Mouse (Mus musculus) naive thymus-derived CD4-positive, alpha-beta T cell, adult 2 months (primary cell): ENCODE measurements around the gene Grm6.

Experiments
- DNase-seq: peaks from one replicate; pipeline ENCODE4 v3.0.0-alpha.2; 2011; ENCODE audit warnings: low read depth

The Grm6 gene

DNA sequence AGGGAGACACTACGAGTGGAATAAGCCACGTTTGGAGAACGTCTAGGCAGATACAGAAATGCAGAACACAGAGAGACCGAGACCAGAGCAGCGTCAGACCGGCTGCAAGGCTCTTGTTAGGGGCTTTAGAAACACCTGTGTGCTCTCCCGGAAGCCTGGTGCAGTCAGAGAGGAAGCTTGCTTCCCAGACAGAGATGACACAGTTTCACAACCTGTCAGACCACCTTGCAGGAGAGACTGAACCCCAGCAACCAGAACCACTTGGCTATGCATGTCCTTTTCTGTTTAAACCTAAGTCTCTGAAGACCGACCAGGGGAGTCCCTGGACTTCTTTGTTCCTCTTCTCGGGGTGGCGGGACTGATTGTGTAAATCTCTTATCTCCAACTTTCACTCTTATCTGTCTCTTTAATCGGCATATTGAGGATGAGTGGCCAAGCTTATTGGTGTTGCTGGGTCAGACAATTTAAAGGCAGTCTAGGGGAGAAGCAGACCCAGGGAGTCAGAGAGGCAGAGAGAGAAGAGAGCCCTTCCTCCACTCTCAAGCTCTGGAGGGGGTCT, at the start of gene Grm6:
Grm6 (plus strand) TSS at position 509 of the 559 bp plus-strand sequence.
- peak; percentile 59 for DNase-seq

DNA sequence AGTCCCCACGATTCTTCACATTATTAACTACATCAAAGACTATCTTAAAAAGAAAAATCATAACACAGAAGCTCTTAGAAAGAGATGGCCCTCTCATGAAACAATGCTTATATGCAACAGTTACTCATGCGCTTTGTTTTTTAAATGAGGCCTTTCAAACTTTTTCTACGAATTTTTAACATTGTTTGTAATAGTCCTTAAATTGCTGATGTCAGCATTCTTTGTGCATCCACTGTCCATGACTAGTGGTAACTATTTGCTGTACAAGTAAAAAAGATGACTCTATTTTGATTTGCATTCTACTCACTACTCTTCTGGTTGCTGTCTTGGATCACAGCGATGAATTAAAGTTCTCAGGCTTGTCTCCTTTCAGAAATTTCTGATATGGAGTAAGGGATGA, 36.3 kb upstream of the Grm6 start:
- no peak for DNase-seq

DNA sequence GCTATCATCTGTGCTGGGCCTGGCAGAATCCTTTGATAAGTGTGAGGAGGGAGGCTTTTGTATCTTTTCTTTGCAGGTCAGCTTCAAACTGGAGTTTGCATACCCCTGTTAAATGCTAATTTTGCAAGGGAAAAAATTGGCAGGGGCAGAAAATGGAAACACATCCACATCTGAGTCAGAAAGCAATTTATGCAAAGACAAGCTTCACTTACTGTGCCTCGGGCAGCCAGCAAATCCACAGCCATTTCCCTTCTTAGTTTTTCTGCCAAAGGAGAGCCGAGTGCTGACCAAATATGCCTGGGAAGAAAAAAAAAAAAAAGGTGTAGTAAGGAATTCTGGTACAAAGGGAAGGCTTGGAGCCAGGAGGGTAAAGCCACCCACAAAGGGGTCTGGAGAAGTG, 24.3 kb upstream of the Grm6 start:
- DNase-seq = no peak

DNA sequence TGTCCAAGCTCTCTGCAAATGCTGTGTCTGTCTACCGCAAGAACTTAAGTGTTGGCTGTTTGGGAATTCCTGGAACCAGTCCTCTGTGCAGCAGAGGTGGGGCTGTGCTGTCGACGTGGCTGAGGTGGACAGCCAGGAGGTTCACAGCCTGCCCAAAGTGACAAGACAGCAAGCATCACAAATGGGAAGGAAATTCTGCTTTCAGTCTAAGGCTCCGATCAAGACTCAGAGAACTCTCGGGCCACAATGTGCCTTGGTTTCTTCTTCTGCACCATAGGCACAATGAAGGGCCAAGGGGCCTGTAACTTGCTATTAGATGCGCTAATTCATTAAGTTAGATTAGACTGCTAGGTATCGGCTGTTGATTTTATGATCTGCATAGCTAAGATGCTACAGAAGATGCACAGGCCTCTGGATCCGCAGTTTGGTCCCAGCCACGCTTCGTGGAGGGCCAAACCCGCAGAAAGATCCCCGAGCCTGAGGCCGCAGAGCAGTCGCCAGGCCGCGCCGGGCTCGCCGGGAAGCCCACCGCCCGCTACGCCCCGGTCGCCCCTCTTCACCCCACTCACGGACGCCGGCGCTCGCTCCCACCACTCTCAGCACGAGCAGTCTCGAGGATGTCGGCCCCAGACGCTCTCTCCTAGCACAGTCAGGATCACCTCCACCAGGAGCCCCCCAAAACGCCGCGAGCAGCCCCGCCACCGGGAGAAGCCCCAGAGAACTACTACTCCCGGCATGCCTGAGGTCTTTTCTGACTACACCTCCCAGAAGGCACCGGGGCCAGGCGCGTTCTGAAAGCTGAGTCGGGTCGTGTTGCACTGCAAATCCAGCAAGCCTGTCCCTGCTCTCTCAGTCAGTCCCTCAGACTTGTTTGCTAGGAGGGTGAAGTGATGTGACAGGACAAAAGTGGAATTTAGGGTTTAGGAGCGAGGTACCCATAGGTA, 23.2 kb upstream of the Grm6 start, which contains the start of gene Zfp354c:
Zfp354c (minus strand) TSS at position 715 of the 944 bp plus-strand sequence.
- DNase-seq = peak; percentile 80

DNA sequence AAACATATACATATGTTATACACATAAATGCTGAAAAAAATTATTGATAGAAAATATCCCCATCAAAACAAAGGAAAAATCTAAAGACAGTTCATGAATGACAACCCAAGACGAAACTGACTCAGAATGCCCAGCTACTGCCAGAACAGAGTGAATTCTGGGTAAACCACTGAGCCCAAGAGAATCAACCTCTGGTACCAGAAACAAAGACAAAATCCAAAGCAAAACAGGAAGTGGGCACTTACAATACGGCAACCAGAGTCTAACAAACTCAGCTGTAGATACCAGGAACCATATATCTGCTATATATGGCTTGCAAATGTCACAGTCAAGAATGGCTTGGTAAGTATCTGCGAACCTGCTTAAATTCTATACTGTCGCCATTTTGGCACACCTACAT, 14.8 kb upstream of the Grm6 start:
- DNase-seq = peak; percentile 85

DNA sequence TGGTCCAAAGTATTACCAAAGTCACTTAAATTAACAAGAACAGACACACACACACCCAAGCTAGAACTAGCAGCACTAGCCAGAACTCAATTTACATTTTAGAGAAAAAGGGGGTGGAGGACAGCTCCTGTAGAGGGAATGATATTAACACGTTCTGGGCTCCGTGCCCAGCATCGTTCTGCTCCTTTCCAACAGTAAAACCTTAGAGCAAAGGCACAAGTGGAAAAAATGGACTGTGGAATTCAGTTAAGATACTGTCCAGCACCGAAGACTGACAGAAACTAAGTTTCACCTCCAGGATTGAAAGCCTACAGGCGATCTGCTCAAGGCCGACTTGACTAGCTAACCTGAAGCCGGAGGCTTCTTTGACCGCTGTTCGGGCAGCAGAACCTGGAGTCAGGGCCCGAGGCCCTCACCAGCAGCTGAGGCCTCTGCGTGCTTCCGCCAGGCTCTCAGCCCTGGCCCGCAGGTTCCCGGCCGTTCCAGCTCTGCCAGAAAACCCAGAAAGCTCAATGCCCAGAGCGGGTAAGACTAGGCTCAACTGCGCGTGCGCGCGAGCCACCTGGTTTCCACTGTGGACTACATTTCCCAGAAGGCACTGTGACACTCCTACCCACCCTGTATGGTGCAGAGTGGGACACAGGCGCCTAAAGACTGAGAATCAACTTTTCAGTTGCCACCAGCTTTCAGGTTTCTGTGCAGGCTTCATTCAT, 9.3 kb upstream of the Grm6 start, which contains the start of gene Zfp879:
Zfp879 (minus strand) TSS at position 530 of the 713 bp plus-strand sequence.
- DNase-seq = peak; percentile 91

DNA sequence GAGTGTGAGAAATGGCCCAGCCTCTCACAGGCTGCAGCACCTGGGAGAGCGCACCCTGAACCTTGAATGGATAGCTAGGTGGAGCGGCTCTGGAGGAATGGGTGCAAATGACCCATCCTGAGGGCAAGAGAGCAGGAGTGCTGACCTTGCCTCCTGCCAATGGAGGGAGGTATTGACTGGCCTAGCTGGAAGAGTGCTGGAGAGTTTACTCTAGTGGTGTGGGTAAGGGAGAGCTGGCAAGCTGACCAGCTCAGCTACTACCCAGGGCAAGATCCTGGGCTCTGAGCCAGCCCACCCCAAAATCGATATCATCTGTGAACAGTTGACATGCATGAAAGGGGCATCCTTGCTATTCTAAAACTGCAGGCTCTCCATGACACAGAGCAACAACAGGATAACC, 4.5 kb upstream of the Grm6 start:
- no peak for DNase-seq

DNA sequence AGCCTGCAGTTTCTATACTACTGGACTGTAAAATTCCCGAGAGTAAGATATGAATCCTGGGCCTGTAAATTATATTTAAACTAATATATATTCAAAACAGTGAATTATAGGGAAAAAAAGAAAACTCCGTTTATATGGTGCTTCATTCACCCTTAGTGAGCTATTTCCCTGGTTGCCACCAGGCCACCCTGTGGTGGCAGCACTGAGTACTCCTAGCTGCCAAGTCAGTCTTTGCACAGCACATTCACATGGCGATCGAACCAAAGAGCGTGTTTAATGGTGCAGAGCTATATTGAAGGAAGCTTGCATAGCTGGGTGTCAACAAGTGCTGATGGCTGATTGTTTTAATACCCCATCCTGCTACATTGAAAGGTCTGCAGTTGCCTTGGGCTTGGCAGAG, 3.4 kb upstream of the Grm6 start:
- peak; percentile 31 for DNase-seq

DNA sequence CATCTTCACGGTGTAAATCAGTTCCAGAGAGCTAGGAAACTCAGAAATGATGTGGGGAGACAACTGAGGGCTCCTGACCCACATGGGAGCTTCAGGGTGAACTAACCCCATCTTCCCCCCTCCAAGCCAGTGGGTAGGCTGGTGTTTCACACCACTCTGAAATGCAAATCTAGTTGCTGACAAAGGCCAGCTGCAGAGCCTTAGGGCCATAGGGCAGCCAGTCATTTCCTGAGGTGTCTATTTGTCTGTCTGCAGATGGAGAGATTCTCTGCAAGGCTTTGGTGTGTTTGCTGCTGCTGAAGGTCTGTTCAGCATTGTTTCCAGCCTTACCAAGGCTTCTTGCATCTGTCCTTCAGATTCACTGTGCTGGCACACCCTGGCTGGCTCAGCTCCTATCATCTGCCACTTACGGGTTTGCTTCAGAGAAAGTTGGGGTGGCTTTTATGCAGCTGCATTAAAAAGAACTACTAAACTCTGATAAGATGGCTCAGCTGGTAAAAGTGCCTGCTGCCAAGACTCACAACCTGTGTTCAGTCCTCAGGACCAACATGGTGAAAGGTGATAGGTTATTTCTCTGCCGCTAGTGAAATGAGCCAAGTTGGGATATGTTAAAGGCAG, 1.9 kb upstream of the Grm6 start:
- DNase-seq = no peak

DNA sequence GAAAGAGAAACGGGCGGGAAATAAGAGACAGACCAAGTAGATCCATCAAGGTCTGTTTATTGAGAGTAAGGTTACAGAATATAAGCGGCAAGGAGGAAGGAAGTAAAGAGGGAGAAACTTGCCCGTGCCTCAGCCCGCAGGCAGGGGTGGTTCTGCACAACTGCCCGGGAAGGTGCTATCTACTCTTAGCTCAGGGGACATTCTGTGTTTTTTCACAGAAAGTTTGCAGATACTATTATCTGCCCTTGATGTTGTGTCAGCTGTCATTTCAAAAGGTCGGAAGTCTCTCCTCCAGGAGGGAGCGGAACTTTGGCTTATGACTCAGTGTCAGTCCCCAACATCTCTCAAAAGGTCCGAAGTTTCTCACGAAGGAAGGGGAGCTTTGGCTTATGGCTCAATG, 1.2 kb upstream of the Grm6 start:
- DNase-seq = peak; percentile 31

DNA sequence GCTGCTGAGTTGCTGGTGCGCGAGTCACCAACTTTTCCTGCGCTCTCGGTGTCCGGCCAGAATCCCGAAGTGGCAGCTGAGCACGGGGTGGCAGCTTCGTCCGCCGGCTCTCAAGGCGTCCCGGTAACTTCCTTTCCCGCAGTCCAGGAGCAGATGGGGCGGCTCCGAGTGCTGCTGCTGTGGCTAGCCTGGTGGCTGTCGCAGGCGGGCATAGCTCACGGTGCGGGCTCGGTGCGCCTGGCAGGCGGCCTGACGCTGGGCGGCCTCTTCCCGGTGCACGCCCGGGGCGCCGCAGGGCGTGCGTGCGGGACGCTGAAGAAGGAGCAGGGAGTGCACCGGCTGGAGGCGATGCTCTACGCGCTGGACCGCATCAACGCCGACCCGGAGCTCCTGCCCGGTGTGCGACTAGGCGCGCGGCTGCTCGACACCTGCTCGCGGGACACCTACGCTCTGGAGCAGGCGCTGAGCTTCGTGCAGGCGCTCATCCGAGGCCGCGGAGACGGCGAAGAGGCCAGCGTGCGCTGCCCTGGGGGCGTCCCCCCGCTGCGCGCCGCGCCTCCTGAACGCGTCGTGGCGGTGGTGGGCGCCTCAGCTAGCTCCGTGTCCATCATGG, 610 bp downstream of the Grm6 start:
- peak; percentile 56 for DNase-seq

DNA sequence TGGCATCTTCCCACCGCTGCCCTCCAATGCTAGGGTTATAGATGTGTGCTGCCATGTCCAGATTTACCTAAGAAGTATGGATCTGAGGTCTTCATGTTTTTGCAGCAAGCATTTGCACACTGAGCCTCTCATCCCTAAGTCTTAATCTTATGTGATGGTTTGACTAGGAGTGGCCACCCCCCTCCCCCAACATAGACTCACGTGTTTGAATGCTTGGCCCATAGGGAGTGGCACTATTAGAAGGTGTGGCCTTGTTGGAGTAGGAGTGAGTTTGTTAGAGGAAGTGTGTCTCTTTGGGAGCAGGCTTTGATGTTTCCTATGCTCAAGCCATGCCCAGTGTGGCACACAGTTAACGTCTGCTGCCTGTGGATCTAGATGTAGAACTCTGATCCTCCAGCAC, 28.2 kb downstream of the Grm6 start:
- no peak for DNase-seq

DNA sequence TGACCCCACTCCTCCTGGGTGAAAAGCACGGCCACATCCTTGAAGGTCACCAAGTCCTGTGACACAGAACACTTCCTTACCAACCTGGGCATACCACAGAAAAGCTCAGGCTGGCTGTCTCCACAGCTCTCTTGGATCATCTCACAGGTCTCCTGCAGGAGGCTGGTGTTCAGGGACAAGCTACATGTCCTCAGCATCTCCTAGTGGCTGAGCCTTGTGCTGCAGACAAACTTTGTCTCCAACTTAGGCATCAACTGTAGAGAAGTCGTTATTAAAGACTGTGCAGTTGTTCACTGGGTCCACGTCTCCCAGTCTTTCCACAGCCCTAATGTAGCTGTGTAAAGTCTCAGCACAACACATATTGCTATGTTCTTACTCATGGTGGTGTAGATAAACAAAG, 33.3 kb downstream of the Grm6 start:
- DNase-seq = peak; percentile 44

DNA sequence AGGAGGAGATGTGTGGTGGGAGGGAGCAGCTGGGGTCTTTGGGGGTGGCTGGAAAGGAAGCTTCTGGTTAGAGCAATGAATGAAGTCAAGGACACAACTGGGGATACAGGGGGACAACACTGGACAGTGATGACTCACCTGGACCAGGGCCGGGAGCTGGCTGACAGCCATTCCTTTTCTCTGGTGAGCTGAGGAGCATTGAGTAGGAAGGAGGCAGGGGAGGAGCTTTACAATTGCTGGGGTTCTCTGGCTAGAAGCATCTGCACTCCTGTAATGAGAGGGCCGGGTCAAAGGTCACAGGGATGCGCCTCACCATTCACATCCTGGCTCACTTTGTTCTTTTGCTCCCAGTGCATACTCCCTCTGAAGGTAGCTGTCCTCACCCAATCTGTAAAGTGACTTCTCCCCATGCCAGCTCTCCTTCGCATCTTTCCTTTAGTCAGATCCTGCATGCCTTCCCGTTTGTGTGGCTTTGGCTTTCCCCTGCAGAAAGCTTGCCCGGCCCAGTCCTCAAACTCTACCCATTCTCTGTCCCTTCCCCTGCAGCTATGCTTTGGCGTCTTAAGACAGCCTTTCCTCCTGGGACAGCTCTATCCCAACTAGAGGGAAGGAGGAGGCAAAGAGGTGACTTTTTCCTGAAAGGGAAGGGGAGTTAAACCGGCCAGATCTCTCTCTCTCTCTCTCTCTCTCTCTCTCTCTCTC, 35.9 kb downstream of the Grm6 start:
- no peak for DNase-seq

DNA sequence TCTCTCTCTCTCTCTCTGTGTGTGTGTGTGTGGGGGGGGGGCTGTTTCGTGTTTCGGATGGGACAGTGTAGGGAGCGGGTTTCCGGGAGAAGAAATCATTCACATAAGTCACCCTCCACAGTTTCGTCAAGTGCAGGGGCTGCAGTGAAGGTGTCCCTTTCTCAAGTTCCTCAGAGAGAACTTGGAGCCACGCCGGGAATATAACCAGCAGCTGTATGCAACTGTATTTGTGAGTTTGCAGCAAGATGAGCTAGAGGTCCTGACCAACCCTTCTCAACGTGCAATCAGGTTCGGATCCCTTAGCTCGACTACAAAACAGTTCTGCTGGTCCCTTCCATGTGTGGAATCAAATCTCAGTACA, 36.4 kb downstream of the Grm6 start:
- no peak for DNase-seq

DNA sequence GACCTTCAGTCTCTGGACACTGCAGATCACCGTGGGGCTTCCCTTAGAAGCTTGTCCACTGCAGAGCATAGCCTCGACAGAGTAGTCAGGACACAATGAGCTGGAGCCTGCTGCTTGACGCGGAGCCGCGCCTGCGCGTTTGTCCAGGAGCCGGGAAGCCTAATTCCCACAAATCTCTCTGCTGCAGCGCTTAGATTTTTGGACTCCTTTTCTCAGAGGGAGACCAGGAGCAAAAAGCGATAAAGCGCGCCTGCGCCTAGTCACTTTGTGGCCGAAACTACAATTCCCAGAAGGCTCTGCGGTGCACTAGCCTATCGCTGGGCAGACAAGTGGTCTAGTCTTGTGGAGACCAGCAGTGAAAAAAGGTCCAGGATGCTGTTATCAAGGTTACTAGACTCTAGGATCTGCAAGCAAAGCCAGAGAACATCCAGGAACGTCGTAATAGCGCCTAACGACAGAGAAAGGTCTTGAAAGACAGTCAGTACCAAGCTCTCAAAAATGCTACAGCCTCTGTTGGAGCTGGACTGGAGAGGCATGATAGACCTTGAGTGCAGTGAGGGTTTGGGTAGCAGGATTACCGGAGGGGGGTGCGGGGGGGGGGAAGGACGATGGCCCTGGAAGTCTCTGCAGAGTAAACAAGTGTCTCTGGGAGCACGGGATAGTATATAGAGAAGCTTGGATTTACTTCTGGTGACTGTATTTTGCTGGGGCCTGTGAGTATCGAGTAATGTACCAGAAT, 37.1 kb downstream of the Grm6 start, which contains the start of gene Zfp454:
Zfp454 (minus strand) TSS at position 262 of the 739 bp plus-strand sequence.
- DNase-seq = no peak

DNA sequence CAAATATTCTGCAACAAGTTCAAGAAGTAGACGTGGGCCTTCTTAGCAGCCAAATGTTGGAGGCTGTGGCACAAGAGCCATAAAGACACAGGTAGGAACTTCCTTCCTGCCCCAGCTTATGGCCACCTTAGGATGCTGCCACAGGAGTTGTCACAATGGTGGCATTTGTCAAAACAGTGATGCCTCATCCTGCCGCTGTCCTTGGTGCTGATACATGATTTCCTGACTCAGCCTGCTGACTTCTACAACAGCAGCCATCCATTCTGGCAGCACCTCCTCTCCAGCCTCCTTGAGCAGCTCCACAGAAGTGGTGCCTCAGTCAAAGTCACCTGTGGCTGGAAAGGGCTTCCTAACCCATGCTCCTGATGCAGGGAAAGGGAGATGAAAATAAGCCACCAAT, 42.0 kb downstream of the Grm6 start:
- no peak for DNase-seq

DNA sequence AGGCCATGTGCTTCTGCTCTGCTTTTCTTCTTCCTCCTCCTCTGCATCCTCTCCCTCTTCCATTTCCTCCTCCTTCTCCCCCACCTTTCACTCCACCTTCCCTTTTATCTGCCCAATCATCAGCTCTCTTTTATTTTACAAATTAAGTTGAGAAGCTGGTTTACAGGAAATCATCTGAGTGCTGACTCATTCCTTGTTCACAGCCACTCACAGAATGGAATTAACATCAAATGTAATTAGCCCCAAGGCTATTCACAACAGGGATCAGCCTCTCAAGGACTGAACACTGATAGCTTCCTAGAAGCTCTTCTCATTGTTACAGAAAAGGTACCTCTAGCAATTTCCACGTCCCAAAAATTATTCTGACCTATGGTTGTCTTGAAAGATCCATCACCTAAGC, 46.9 kb downstream of the Grm6 start:
- DNase-seq = no peak

DNA sequence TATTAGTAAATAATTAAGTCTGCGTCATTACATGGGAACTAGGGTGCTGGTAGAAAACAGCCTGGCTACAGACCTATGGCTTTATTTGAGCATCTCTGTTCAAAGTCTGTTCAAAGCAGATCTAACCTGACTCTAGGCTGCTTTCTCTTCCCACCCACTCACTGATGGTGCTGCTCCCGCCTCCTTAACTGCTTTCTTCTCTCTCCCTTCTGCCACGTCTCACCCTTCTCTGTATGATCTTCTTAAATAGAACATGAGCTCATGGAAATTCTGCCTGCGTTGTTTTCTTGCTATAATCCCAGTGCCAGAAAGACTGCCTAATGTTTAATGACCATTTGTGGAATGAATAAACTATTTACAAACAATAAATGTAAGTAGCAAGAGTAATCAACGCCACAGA, 57.7 kb downstream of the Grm6 start:
- no peak for DNase-seq

DNA sequence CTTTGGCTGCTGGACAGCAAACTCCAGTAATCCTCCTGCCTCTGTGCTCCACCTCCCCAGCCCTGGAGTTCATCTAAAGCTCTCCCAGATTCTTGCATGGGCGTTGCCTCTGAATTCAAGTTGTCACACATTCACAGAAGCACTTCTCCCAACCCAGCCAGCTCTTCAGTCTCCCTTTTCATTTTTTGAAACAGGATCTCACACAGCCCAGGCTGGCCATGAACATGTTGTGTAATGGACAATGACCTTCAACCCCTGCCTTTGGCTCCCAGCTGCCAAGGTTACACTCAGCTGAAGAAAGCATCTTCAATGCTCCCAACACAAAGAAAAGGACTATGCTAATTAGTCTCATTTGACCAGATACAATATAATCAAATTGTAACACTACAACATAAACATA, 62.8 kb downstream of the Grm6 start:
- DNase-seq = no peak

DNA sequence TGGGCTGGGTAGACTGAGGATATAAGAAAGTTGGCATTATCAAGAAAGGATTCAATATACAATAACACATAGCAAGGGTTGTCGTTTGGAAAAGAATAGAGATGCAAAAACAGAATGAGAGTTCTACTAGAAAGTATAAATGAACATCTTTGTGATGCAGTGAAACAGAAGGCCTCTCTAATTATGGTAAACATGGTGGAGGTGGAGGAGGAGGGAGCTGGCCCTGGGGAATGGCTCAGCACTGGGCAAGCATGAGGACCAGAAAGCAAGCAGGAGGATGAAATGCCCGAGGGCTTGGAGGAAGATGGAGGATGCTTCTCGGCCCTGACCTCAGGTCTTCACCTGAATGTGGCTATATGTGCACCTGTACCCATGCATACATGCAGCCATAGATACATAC, 64.0 kb downstream of the Grm6 start:
- no peak for DNase-seq
